Mouse (Mus musculus): ENCODE measurements around the gene Clip2. TPM values are rescaled to one million over a fixed set of nuclear protein-coding genes. Genes with fewer than 3 reads are reported as not detected.
A peak's percentile ranks its signal among the peaks of the same experiment; 100 is the strongest.

Gene Clip2
- total and polyA plus RNA-seq, 2 experiments from 2014 or later = 13.1 to 153 TPM

- Histone ChIP-seq H3K27ac (ENCODE audit: low read depth, low read length) (no peak overlapping the region), H3K4me2 (ENCODE audit: low read depth, low read length, poor library complexity, severe bottlenecking) (peak overlapping the region; percentile 28), H3K27me3 (ENCODE audit: insufficient read depth, low read length) (no peaks in the 10 kb centered on the region), H3K9me3 (ENCODE audit: low read length) (no peaks in the 10 kb centered on the region), H3K36me3 (ENCODE audit: insufficient read depth, low read length) (no peaks in the 10 kb centered on the region), H3K4me3 (ENCODE audit: low read depth, low read length) (no peak overlapping the region), H3K4me1 (ENCODE audit: insufficient read depth, low read length) (peaks cover 14% of the 10 kb centered on the region; the same call in 1 of the 2 replicates), H3K9ac (replicated peaks; ENCODE audit: low read length, poor library complexity, severe bottlenecking) (no peak overlapping the region)
- TF ChIP-seq CTCF (IDR thresholded peaks at IDR 0.05) = no peak
- WGBS = 14% methylated on average over 20 of the region's 20 CpGs
- DNase-seq (ENCODE audit: low spot score) = peak; percentile 70
- ATAC-seq (ENCODE audit: low FRiP score) = no peak
These were observed 3.4 kb upstream of the Clip2 start for GRCm38 (mm10) chr5:134555463-134556164.

- Histone ChIP-seq H3K4me2 (ENCODE audit: low read depth, low read length, poor library complexity, severe bottlenecking) (no peak overlapping the region), H3K9ac (replicated peaks; ENCODE audit: low read length, poor library complexity, severe bottlenecking) (no peak overlapping the region), H3K4me1 (ENCODE audit: insufficient read depth, low read length) (peaks cover 18% of the 10 kb centered on the region; the same call in 1 of the 2 replicates), H3K4me3 (ENCODE audit: low read depth, low read length) (no peak overlapping the region), H3K9me3 (ENCODE audit: low read length) (no peaks in the 10 kb centered on the region), H3K27ac (ENCODE audit: low read depth, low read length) (no peak overlapping the region), H3K27me3 (ENCODE audit: insufficient read depth, low read length) (no peaks in the 10 kb centered on the region), H3K36me3 (ENCODE audit: insufficient read depth, low read length) (no peaks in the 10 kb centered on the region)
- DNase-seq (ENCODE audit: low spot score) (no peak), ATAC-seq (ENCODE audit: low FRiP score) (no peak)
- 92% methylated on average over 5 of the region's 5 CpGs for WGBS
- no peak for TF ChIP-seq CTCF (IDR thresholded peaks at IDR 0.05)
These were observed 1.8 kb upstream of the Clip2 start for GRCm38 (mm10) chr5:134553951-134554546.

GRCm38 (mm10) chr5:134551233-134552109 is 763 bp downstream of the Clip2 start:
- Histone ChIP-seq H3K36me3 (ENCODE audit: insufficient read depth, low read length) (no peaks in the 10 kb centered on the region), H3K9me3 (ENCODE audit: low read length) (no peaks in the 10 kb centered on the region), H3K9ac (replicated peaks; ENCODE audit: low read length, poor library complexity, severe bottlenecking) (peak overlapping the region; percentile 81), H3K27ac (ENCODE audit: low read depth, low read length) (peak overlapping the region; percentile 89), H3K27me3 (ENCODE audit: insufficient read depth, low read length) (no peaks in the 10 kb centered on the region), H3K4me3 (ENCODE audit: low read depth, low read length) (peak overlapping the region; percentile 94), H3K4me2 (ENCODE audit: low read depth, low read length, poor library complexity, severe bottlenecking) (peak overlapping the region; percentile 89), H3K4me1 (ENCODE audit: insufficient read depth, low read length) (peaks cover 24% of the 10 kb centered on the region; the same call in 1 of the 2 replicates)
- TF ChIP-seq CTCF (IDR thresholded peaks at IDR 0.05) = no peak
- WGBS = 1% methylated on average over 48 of the region's 52 CpGs
- DNase-seq (ENCODE audit: low spot score) (peak; percentile 78), ATAC-seq (ENCODE audit: low FRiP score) (peak; percentile 35; the same call in 1 of the 2 replicates)

GRCm38 (mm10) chr5:134550836-134551232 is 1.4 kb downstream of the Clip2 start:
- peak overlapping the region; percentile 89 for H3K27ac ChIP-seq (ENCODE audit: low read depth, low read length)
- no peaks in the 10 kb centered on the region for H3K9me3 ChIP-seq (ENCODE audit: low read length)
- no peaks in the 10 kb centered on the region for H3K36me3 ChIP-seq (ENCODE audit: insufficient read depth, low read length)
- ATAC-seq (ENCODE audit: low FRiP score) (no peak), DNase-seq (ENCODE audit: low spot score) (no peak)
- peaks cover 28% of the 10 kb centered on the region; the same call in 1 of the 2 replicates for H3K4me1 ChIP-seq (ENCODE audit: insufficient read depth, low read length)
- H3K4me3 ChIP-seq (ENCODE audit: low read depth, low read length) = peak overlapping the region; percentile 94
- TF ChIP-seq CTCF (IDR thresholded peaks at IDR 0.05) = no peak; the same call in 1 of the 2 replicates
- 6% methylated on average over 6 of the region's 6 CpGs for WGBS
- peak overlapping the region; percentile 81 for H3K9ac ChIP-seq (replicated peaks; ENCODE audit: low read length, poor library complexity, severe bottlenecking)
- H3K4me2 ChIP-seq (ENCODE audit: low read depth, low read length, poor library complexity, severe bottlenecking) = peak overlapping the region; percentile 89
- H3K27me3 ChIP-seq (ENCODE audit: insufficient read depth, low read length) = no peaks in the 10 kb centered on the region

GRCm38 (mm10) chr5:134549640-134550168 is 2.5 kb downstream of the Clip2 start:
- ATAC-seq (ENCODE audit: low FRiP score) (no peak), DNase-seq (ENCODE audit: low spot score) (no peak)
- 88% methylated on average over 2 of the region's 3 CpGs for WGBS
- Histone ChIP-seq H3K4me2 (ENCODE audit: low read depth, low read length, poor library complexity, severe bottlenecking) (peak overlapping the region; percentile 89), H3K4me1 (ENCODE audit: insufficient read depth, low read length) (peaks cover 24% of the 10 kb centered on the region; the same call in 1 of the 2 replicates), H3K27me3 (ENCODE audit: insufficient read depth, low read length) (no peaks in the 10 kb centered on the region), H3K9me3 (ENCODE audit: low read length) (no peaks in the 10 kb centered on the region), H3K36me3 (ENCODE audit: insufficient read depth, low read length) (no peaks in the 10 kb centered on the region), H3K9ac (replicated peaks; ENCODE audit: low read length, poor library complexity, severe bottlenecking) (0 out of 2 replicates have a peak overlapping the region, but pooled peaks have one; percentile 81), H3K4me3 (ENCODE audit: low read depth, low read length) (peak overlapping the region; percentile 94; the same call in 1 of the 2 replicates), H3K27ac (ENCODE audit: low read depth, low read length) (no peak overlapping the region)
- no peak for TF ChIP-seq CTCF (IDR thresholded peaks at IDR 0.05)

All from midbrain, postnatal 0 days (tissue).